Mouse (Mus musculus): ENCODE data around the gene Zfp950. TPM values are rescaled to one million over a fixed set of nuclear protein-coding genes. Genes with fewer than 3 reads are reported as not detected.

The Zfp950 gene
- polyA plus RNA-seq, 1 experiment from 2014 or later: 16.8 TPM

GRCm38 (mm10) chr19:61052786-61053185, 87.9 kb downstream of the Zfp950 start:
- H3K9me3 ChIP-seq (replicated peaks): no peaks in the 10 kb centered on the region
- H3K4me2 ChIP-seq: no peak overlapping the region
- no peak for ATAC-seq
- H3K9ac ChIP-seq: no peak overlapping the region
- H3K4me3 ChIP-seq: no peak overlapping the region
- H3K4me1 ChIP-seq: 0 out of 2 replicates have a peak, but pooled peaks cover 4% of the 10 kb centered on the region
- no peaks in the 10 kb centered on the region for H3K27me3 ChIP-seq (replicated peaks)
- H3K27ac ChIP-seq: no peak overlapping the region
- H3K36me3 ChIP-seq: no peaks in the 10 kb centered on the region

GRCm38 (mm10) chr19:61052008-61052407, 88.6 kb downstream of the Zfp950 start:
- H3K4me3 ChIP-seq: no peak overlapping the region
- H3K4me2 ChIP-seq: no peak overlapping the region
- H3K27me3 ChIP-seq (replicated peaks): no peaks in the 10 kb centered on the region
- H3K36me3 ChIP-seq: no peaks in the 10 kb centered on the region
- 0 out of 2 replicates have a peak, but pooled peaks cover 3% of the 10 kb centered on the region for H3K4me1 ChIP-seq
- no peak overlapping the region for H3K27ac ChIP-seq
- H3K9ac ChIP-seq: no peak overlapping the region
- ATAC-seq: no peak
- H3K9me3 ChIP-seq (replicated peaks): no peaks in the 10 kb centered on the region

- Histone ChIP-seq H3K36me3 (no peaks in the 10 kb centered on the region), H3K4me1 (no peaks in the 10 kb centered on the region), H3K9ac (no peak overlapping the region), H3K4me3 (no peak overlapping the region), H3K9me3 (replicated peaks) (no peaks in the 10 kb centered on the region), H3K27me3 (replicated peaks) (no peaks in the 10 kb centered on the region), H3K4me2 (no peak overlapping the region), H3K27ac (no peak overlapping the region)
- ATAC-seq: no peak
- WGBS (ENCODE audit: insufficient replicate concordance): 69% methylated on average over 1 of the region's 1 CpGs
Observed at GRCm38 (mm10) chr19:61051151-61051550, 89.5 kb downstream of the Zfp950 start.

- Histone ChIP-seq H3K4me1 (no peaks in the 10 kb centered on the region), H3K27me3 (replicated peaks) (no peaks in the 10 kb centered on the region), H3K27ac (no peak overlapping the region), H3K36me3 (no peaks in the 10 kb centered on the region), H3K4me3 (no peak overlapping the region), H3K9me3 (replicated peaks) (no peaks in the 10 kb centered on the region), H3K4me2 (no peak overlapping the region), H3K9ac (no peak overlapping the region)
- ATAC-seq: no peak
- WGBS (ENCODE audit: insufficient replicate concordance): 68% methylated on average over 1 of the region's 1 CpGs
Observed at GRCm38 (mm10) chr19:61049413-61049812, 91.2 kb downstream of the Zfp950 start.

GRCm38 (mm10) chr19:61048646-61049045, 92.0 kb downstream of the Zfp950 start:
- Histone ChIP-seq H3K27ac (no peak overlapping the region), H3K4me3 (no peak overlapping the region), H3K9ac (no peak overlapping the region), H3K27me3 (replicated peaks) (no peaks in the 10 kb centered on the region), H3K36me3 (no peaks in the 10 kb centered on the region), H3K4me2 (no peak overlapping the region), H3K9me3 (replicated peaks) (no peaks in the 10 kb centered on the region), H3K4me1 (no peaks in the 10 kb centered on the region)
- 69% methylated on average over 2 of the region's 2 CpGs for whole genome bisulfite sequencing (ENCODE audit: insufficient replicate concordance)
- ATAC-seq: no peak

GRCm38 (mm10) chr19:61039151-61039550, 101.5 kb downstream of the Zfp950 start:
- H3K36me3 ChIP-seq: no peaks in the 10 kb centered on the region
- no peaks in the 10 kb centered on the region for H3K4me1 ChIP-seq
- no peak overlapping the region for H3K4me3 ChIP-seq
- ATAC-seq: no peak
- H3K9me3 ChIP-seq (replicated peaks): no peaks in the 10 kb centered on the region
- H3K9ac ChIP-seq: no peak overlapping the region
- no peak overlapping the region for H3K27ac ChIP-seq
- H3K27me3 ChIP-seq (replicated peaks): no peaks in the 10 kb centered on the region
- no peak overlapping the region for H3K4me2 ChIP-seq

- Histone ChIP-seq H3K4me1 (0 out of 2 replicates have a peak, but pooled peaks cover 3% of the 10 kb centered on the region), H3K4me2 (no peak overlapping the region), H3K9me3 (replicated peaks) (no peaks in the 10 kb centered on the region), H3K27ac (no peak overlapping the region), H3K36me3 (no peaks in the 10 kb centered on the region), H3K27me3 (replicated peaks) (no peaks in the 10 kb centered on the region), H3K9ac (no peak overlapping the region), H3K4me3 (no peak overlapping the region)
- no peak for ATAC-seq
- WGBS (ENCODE audit: insufficient replicate concordance): 37% methylated on average over 2 of the region's 2 CpGs
Observed at GRCm38 (mm10) chr19:61031570-61031969, 109.1 kb downstream of the Zfp950 start.

GRCm38 (mm10) chr19:61021939-61022566, 118.6 kb downstream of the Zfp950 start:
- WGBS (ENCODE audit: insufficient replicate concordance): 79% methylated on average over 3 of the region's 3 CpGs

GRCm38 (mm10) chr19:61021502-61021901, 119.1 kb downstream of the Zfp950 start:
- no peaks in the 10 kb centered on the region for H3K4me1 ChIP-seq
- 48% methylated on average over 2 of the region's 2 CpGs for WGBS (ENCODE audit: insufficient replicate concordance)
- no peak overlapping the region for H3K4me3 ChIP-seq

More at GRCm38 (mm10) chr19:61021939-61022566, 118.6 kb downstream of the Zfp950 start:
- H3K9ac ChIP-seq: no peak overlapping the region
- no peak for ATAC-seq
- no peak overlapping the region for H3K4me2 ChIP-seq
- no peak overlapping the region for H3K27ac ChIP-seq
- no peaks in the 10 kb centered on the region for H3K4me1 ChIP-seq
- no peaks in the 10 kb centered on the region for H3K9me3 ChIP-seq (replicated peaks)
- no peaks in the 10 kb centered on the region for H3K27me3 ChIP-seq (replicated peaks)
- H3K36me3 ChIP-seq: no peaks in the 10 kb centered on the region
- H3K4me3 ChIP-seq: no peak overlapping the region

GRCm38 (mm10) chr19:61017477-61018266, 123.0 kb downstream of the Zfp950 start:
- H3K27ac ChIP-seq: no peak overlapping the region
- no peak for ATAC-seq
- H3K4me3 ChIP-seq: no peak overlapping the region
- 41% methylated on average over 1 of the region's 1 CpGs for WGBS (ENCODE audit: insufficient replicate concordance)
- no peaks in the 10 kb centered on the region for H3K4me1 ChIP-seq
- H3K27me3 ChIP-seq (replicated peaks): no peaks in the 10 kb centered on the region
- no peak overlapping the region for H3K4me2 ChIP-seq
- H3K9ac ChIP-seq: no peak overlapping the region
- H3K9me3 ChIP-seq (replicated peaks): no peaks in the 10 kb centered on the region
- H3K36me3 ChIP-seq: no peaks in the 10 kb centered on the region

More at GRCm38 (mm10) chr19:61021502-61021901, 119.1 kb downstream of the Zfp950 start:
- Histone ChIP-seq H3K27me3 (replicated peaks) (no peaks in the 10 kb centered on the region), H3K4me2 (no peak overlapping the region), H3K27ac (no peak overlapping the region), H3K9me3 (replicated peaks) (no peaks in the 10 kb centered on the region), H3K36me3 (no peaks in the 10 kb centered on the region), H3K9ac (no peak overlapping the region)
- ATAC-seq: no peak

- no peak overlapping the region for H3K9ac ChIP-seq
- no peak overlapping the region for H3K4me2 ChIP-seq
- no peaks in the 10 kb centered on the region for H3K9me3 ChIP-seq (replicated peaks)
- no peaks in the 10 kb centered on the region for H3K27me3 ChIP-seq (replicated peaks)
- no peaks in the 10 kb centered on the region for H3K4me1 ChIP-seq
- 61% methylated on average over 2 of the region's 2 CpGs for WGBS (ENCODE audit: insufficient replicate concordance)
- no peak overlapping the region for H3K4me3 ChIP-seq
- no peak for ATAC-seq
- H3K27ac ChIP-seq: no peak overlapping the region
- no peaks in the 10 kb centered on the region for H3K36me3 ChIP-seq
Observed at GRCm38 (mm10) chr19:61009266-61009665, 131.4 kb downstream of the Zfp950 start.

All from liver, embryonic 12.5 days (tissue).